9 mouse cellular contexts compared by ENCODE assay signal in genomic region chrX:53670294-53670693, GRCm38 (mm10). TPM values are rescaled to one million over a fixed set of nuclear protein-coding genes. Genes with fewer than 3 reads are reported as not detected.
A peak's percentile ranks its signal among the peaks of the same experiment; 100 is the strongest.
DNase-seq lines count a peak whose midpoint lies in the region; ATAC-seq and TF ChIP-seq lines count a peak whose summit lies in the region.
"Had no signal": no experiment of that assay in that cellular context is flagged by ENCODE, and none has a peak within 500 bp of the region (broad histone marks: within the 10 kb centered on the region; RNA-seq: fewer than 3 reads in every experiment).

Gene Rtl8b, minus strand, starts transcription at chrX:53670408.

- H3K4me1 ChIP-seq in brown adipose tissue, adult 24 weeks (ENCODE audit: control insufficient read depth, insufficient read depth, insufficient read length, low read length) = no peaks in the 10 kb centered on the region
- no peaks in the 10 kb centered on the region for H3K4me1 ChIP-seq in forebrain, embryonic 12.5 days
- no peaks in the 10 kb centered on the region for H3K4me1 ChIP-seq in heart, embryonic 16.5 days (ENCODE audit: control insufficient read depth, insufficient read depth, low read length)
- no peaks in the 10 kb centered on the region for H3K4me1 ChIP-seq in liver, embryonic 13.5 days (replicated peaks)
- H3K4me1 ChIP-seq in stomach, embryonic 14.5 days (ENCODE audit: control insufficient read depth, insufficient read depth, low read length) = no peaks in the 10 kb centered on the region

- no peaks in the 10 kb centered on the region for H3K36me3 ChIP-seq in C2C12 (ENCODE audit: control insufficient read depth, insufficient read depth)
- H3K36me3 ChIP-seq in forebrain, embryonic 12.5 days (replicated peaks) = no peaks in the 10 kb centered on the region
- no peaks in the 10 kb centered on the region for H3K36me3 ChIP-seq in heart, embryonic 16.5 days (ENCODE audit: control insufficient read depth, insufficient read depth)
- H3K36me3 ChIP-seq in liver, embryonic 13.5 days = no peaks in the 10 kb centered on the region
- no peaks in the 10 kb centered on the region for H3K36me3 ChIP-seq in stomach, embryonic 14.5 days (ENCODE audit: control insufficient read depth, insufficient read depth, low read length)
- H3K36me3 ChIP-seq: G1E had no signal

- no peak within 1 kb of the TSS for H3ac ChIP-seq in C2C12 (ENCODE audit: control insufficient read depth, insufficient read length, low read depth)

- ATAC-seq in forebrain, embryonic 12.5 days (ENCODE audit: low FRiP score) = peak; percentile 93
- peak; percentile 92 for ATAC-seq in heart, embryonic 16.5 days (replicated peaks; ENCODE audit: extremely low read depth, insufficient read depth, low FRiP score)
- peak; percentile 81 for ATAC-seq in liver, embryonic 13.5 days (ENCODE audit: low read depth)
- ATAC-seq in stomach, embryonic 14.5 days (ENCODE audit: insufficient number of reproducible peaks, insufficient read depth, low FRiP score, low read depth) = peak; percentile 93

- H3K27ac ChIP-seq in brown adipose tissue, adult 24 weeks (replicated peaks; ENCODE audit: low read depth, low read length) = peak within 1 kb of the TSS; percentile 63; the same call in 1 of the 2 replicates
- 0 out of 2 replicates have a peak within 1 kb of the TSS, but pooled peaks have one; percentile 53 for H3K27ac ChIP-seq in forebrain, embryonic 12.5 days
- peak within 1 kb of the TSS; percentile 70 for H3K27ac ChIP-seq in heart, embryonic 16.5 days (ENCODE audit: low read length)
- no peak within 1 kb of the TSS for H3K27ac ChIP-seq in liver, embryonic 13.5 days
- peak within 1 kb of the TSS; percentile 39; the same call in 1 of the 2 replicates for H3K27ac ChIP-seq in stomach, embryonic 14.5 days (ENCODE audit: low read length)

- no peaks in the 10 kb centered on the region for H3K27me3 ChIP-seq in C2C12 (ENCODE audit: control insufficient read depth, insufficient read depth, insufficient read length)
- H3K27me3 ChIP-seq in forebrain, embryonic 12.5 days = no peaks in the 10 kb centered on the region
- H3K27me3 ChIP-seq in heart, embryonic 16.5 days (ENCODE audit: control insufficient read depth, insufficient read depth, low read length) = no peaks in the 10 kb centered on the region
- H3K27me3 ChIP-seq in liver, embryonic 13.5 days = no peaks in the 10 kb centered on the region
- no peaks in the 10 kb centered on the region for H3K27me3 ChIP-seq in stomach, embryonic 14.5 days (ENCODE audit: control insufficient read depth, insufficient read depth, low read length)

- TF ChIP-seq CTCF in C2C12 (IDR thresholded peaks at IDR 0.05; ENCODE audit: control insufficient read depth, insufficient read depth, insufficient read length) = no peak

- H3K79me2 ChIP-seq in C2C12 (ENCODE audit: control insufficient read depth, insufficient read depth) = no peaks in the 10 kb centered on the region

- H3K4me2 ChIP-seq in forebrain, embryonic 12.5 days = peak within 1 kb of the TSS; percentile 36
- H3K4me2 ChIP-seq in heart, embryonic 16.5 days (ENCODE audit: low read depth, low read length) = peak within 1 kb of the TSS; percentile 57
- H3K4me2 ChIP-seq in liver, embryonic 13.5 days = peak within 1 kb of the TSS; percentile 39
- H3K4me2 ChIP-seq in stomach, embryonic 14.5 days (replicated peaks; ENCODE audit: low read depth, low read length) = peak within 1 kb of the TSS; percentile 25

- H3K9me3 ChIP-seq in forebrain, embryonic 12.5 days = no peaks in the 10 kb centered on the region
- H3K9me3 ChIP-seq in heart, embryonic 16.5 days (replicated peaks; ENCODE audit: control insufficient read depth, low read length) = no peaks in the 10 kb centered on the region
- H3K9me3 ChIP-seq in liver, embryonic 13.5 days (replicated peaks) = no peaks in the 10 kb centered on the region
- no peaks in the 10 kb centered on the region for H3K9me3 ChIP-seq in stomach, embryonic 14.5 days (ENCODE audit: control insufficient read depth, low read depth, low read length)
- H3K9me3 ChIP-seq: G1E had no signal

- no peak within 1 kb of the TSS for H3K9ac ChIP-seq in forebrain, embryonic 12.5 days
- peak within 1 kb of the TSS; percentile 52; the same call in 1 of the 2 replicates for H3K9ac ChIP-seq in heart, embryonic 16.5 days (ENCODE audit: low read length)
- H3K9ac ChIP-seq in liver, embryonic 13.5 days = no peak within 1 kb of the TSS
- H3K9ac ChIP-seq in stomach, embryonic 14.5 days (replicated peaks; ENCODE audit: low read depth, low read length) = no peak within 1 kb of the TSS

- DNase-seq in kidney, postnatal 25 days = peak; percentile 82 to 90
- DNase-seq in liver, embryonic 13.5 days = peak; percentile 28
- DNase-seq in natural killer cell, adult 2 months (ENCODE audit: low spot score in 2 of 2) = peak; percentile 69 to 73

- WGBS in forebrain, embryonic 12.5 days = 15% methylated on average over 14 of the region's 15 CpGs
- 12% methylated on average over 12 of the region's 15 CpGs for WGBS in heart, embryonic 16.5 days
- WGBS in liver, embryonic 13.5 days (ENCODE audit: insufficient replicate concordance) = 12% methylated on average over 12 of the region's 15 CpGs
- WGBS in stomach, embryonic 14.5 days = 16% methylated on average over 12 of the region's 15 CpGs

- no peak within 1 kb of the TSS for H3K4me3 ChIP-seq in C2C12 (ENCODE audit: insufficient read depth, poor library complexity, severe bottlenecking)
- peak within 1 kb of the TSS; percentile 66 for H3K4me3 ChIP-seq in brown adipose tissue, adult 24 weeks (ENCODE audit: insufficient read depth, low read depth, low read length)
- peak within 1 kb of the TSS; percentile 23 for H3K4me3 ChIP-seq in forebrain, embryonic 12.5 days (replicated peaks)
- H3K4me3 ChIP-seq in heart, embryonic 16.5 days (ENCODE audit: low read length) = peak within 1 kb of the TSS; percentile 47
- peak within 1 kb of the TSS; percentile 31 for H3K4me3 ChIP-seq in liver, embryonic 13.5 days (replicated peaks)
- H3K4me3 ChIP-seq in stomach, embryonic 14.5 days (ENCODE audit: low read depth, low read length) = peak within 1 kb of the TSS; percentile 15; the same call in 1 of the 2 replicates

- no peaks in the 10 kb centered on the region for H3K79me3 ChIP-seq in C2C12 (ENCODE audit: low read depth)

TF ChIP-seq in C2C12, 6 proteins besides CTCF, POLR2A, EP300 and RAD21:
- TF ChIP-seq MYOD1 (IDR thresholded peaks at IDR 0.05; ENCODE audit: control insufficient read depth, insufficient read length, low read depth) (no peak), MAX (IDR thresholded peaks at IDR 0.05) (no peak), USF1 (IDR thresholded peaks at IDR 0.05; ENCODE audit: low read depth) (no peak), CEBPB (IDR thresholded peaks at IDR 0.05; ENCODE audit: low read depth) (no peak), MYOG (IDR thresholded peaks at IDR 0.05; ENCODE audit: control insufficient read depth, extremely low read depth, insufficient read length) (no peak), FOSL1 (IDR thresholded peaks at IDR 0.05; ENCODE audit: insufficient read depth, low read length, poor library complexity, severe bottlenecking) (no peak)

RNA-seq across cellular contexts. Expression of gene Rtl8b, which starts in this region (rescaled TPM):
- polyA plus RNA-seq in C2C12 (2012; fragmentation: generic; extraction: Trizol) = 53.4 TPM
- 15.3 and 19.4 TPM in 2 replicates for polyA plus RNA-seq in brown adipose tissue, adult 24 weeks (2012; ENCODE audit: insufficient read depth, insufficient read length, missing spikeins)
- polyA plus RNA-seq in forebrain, embryonic 12.5 days (2016; fragmentation: Nextera tagmentation; extraction: Ambion mirVana) = 71.9 and 74.0 TPM in 2 replicates
- 77.3 and 84.1 TPM in 2 replicates for polyA plus RNA-seq in heart, embryonic 16.5 days (2015; fragmentation: Nextera tagmentation; extraction: Ambion mirVana)
- polyA plus RNA-seq in liver, embryonic 13.5 days (2015; fragmentation: Nextera tagmentation; extraction: Ambion mirVana) = 5.6 and 6.3 TPM in 2 replicates
- 51.0 and 58.6 TPM in 2 replicates for polyA plus RNA-seq in stomach, embryonic 14.5 days (2014; fragmentation: Nextera tagmentation; extraction: Ambion mirVana)
- polyA plus RNA-seq: G1E had no signal

Comparison
In these comparisons a context has a peak if more than half of its experiments do, and no peak if none do; other contexts are left out.
1. DNase-seq: peak in every context shown above with its lines; median percentile 86 in kidney, postnatal 25 days; 71 in natural killer cell, adult 2 months; 28 in liver, embryonic 13.5 days.